Mouse (Mus musculus) midbrain, embryonic 10.5 days (tissue): ENCODE measurements around the gene Ston2. TPM values are rescaled to one million over a fixed set of nuclear protein-coding genes. Genes with fewer than 3 reads are reported as not detected.

ENCODE experiments used
- DNase-seq: peaks from one replicate; pipeline ENCODE4 v3.0.0-alpha.2; 2017; ENCODE audit warnings: low spot score
- H3K27ac ChIP-seq: fragments of 300-500 bp; sonication (generic); replicated peaks from 2 replicates; pipeline ENCODE4 v1.5.1; 2016; ENCODE audit warnings: mild to moderate bottlenecking
- H3K27me3 ChIP-seq: fragments of 300-500 bp; sonication (generic); 2 replicates; pipeline ENCODE4 v1.6.1; 2016; ENCODE audit warnings: low read depth, mild to moderate bottlenecking; ENCODE audit not compliant: poor library complexity, severe bottlenecking
- H3K36me3 ChIP-seq: fragments of 300-500 bp; sonication (generic); 2 replicates; pipeline ENCODE4 v1.6.1; 2016; ENCODE audit warnings: mild to moderate bottlenecking, moderate library complexity
- H3K4me1 ChIP-seq: fragments of 300-500 bp; sonication (generic); 2 replicates; pipeline ENCODE4 v1.6.1; 2016
- H3K4me3 ChIP-seq: fragments of 300-500 bp; sonication (generic); 2 replicates; pipeline ENCODE4 v1.5.1; 2016; ENCODE audit warnings: mild to moderate bottlenecking, moderate library complexity
- H3K9me3 ChIP-seq: fragments of 300-500 bp; sonication (generic); replicated peaks from 2 replicates; pipeline ENCODE4 v1.6.1; 2016; ENCODE audit warnings: mild to moderate bottlenecking
- WGBS: fragments of 180-500 bp; shearing (Covaris S2); methylation state at CpG from one replicate; pipeline ENCODE4 v1.1.7; 2016; 5-methylcytosine and 5-hydroxymethylcytosine counted together
- polyA plus RNA-seq: library from polyadenylated mRNA; unstranded; fragments of >200 nt; fragmentation: Nextera tagmentation; extraction: Ambion mirVana; gene quantifications from 2 replicates; pipeline ENCODE4 v1.2.1, GENCODE M21; 2016

Gene Ston2
- 9.4 and 9.9 TPM in 2 replicates for polyA plus RNA-seq

DNA sequence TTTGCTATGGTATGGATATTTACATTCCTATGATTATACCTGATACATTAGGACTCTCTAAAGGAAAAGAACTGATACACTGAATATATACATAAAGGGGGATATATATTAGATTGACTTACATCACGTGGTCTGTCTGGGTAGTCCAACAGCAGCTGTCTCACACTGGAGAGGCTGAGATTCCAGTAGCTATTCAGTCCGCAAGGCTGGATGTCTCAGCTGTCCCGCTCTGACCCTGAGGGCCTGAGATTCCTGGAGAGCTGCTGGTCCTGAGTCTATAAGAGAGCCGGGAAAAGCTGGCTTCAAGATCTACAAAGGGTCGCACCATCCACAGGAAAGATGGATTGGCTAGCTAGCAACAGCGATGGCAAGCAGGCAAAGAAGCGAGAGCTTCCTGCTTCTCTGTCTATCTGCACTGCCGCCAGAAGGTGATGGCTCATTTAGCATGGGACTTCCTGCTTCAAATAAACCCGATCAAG is at the start of gene Ston2:
Ston2 (minus strand) TSS at position 429 of the 479 bp plus-strand sequence.
- Histone ChIP-seq H3K27ac (no peak within 1 kb of the TSS), H3K36me3 (no peaks in the 10 kb centered on the region), H3K4me1 (no peaks in the 10 kb centered on the region), H3K4me3 (no peak within 1 kb of the TSS), H3K9me3 (no peaks in the 10 kb centered on the region), H3K27me3 (no peaks in the 10 kb centered on the region)
- DNase-seq = no peak
- WGBS = 93% methylated on average over 9 of the region's 9 CpGs

GRCm38 (mm10) chr12:91837401-91838065 is 49.3 kb upstream of the Ston2 start:
- 91% methylated on average over 7 of the region's 7 CpGs for WGBS
- no peak overlapping the region for H3K4me3 ChIP-seq
- no peaks in the 10 kb centered on the region for H3K27me3 ChIP-seq
- H3K9me3 ChIP-seq = no peaks in the 10 kb centered on the region
- no peak overlapping the region for H3K27ac ChIP-seq
- H3K36me3 ChIP-seq = peaks cover 98% of the 10 kb centered on the region
- no peak for DNase-seq
- no peaks in the 10 kb centered on the region for H3K4me1 ChIP-seq

- no peak for DNase-seq
- H3K36me3 ChIP-seq = peaks cover 91% of the 10 kb centered on the region
- no peaks in the 10 kb centered on the region for H3K4me1 ChIP-seq
- no peak overlapping the region for H3K27ac ChIP-seq
- 81% methylated on average over 5 of the region's 5 CpGs for WGBS
- no peaks in the 10 kb centered on the region for H3K27me3 ChIP-seq
- no peak overlapping the region for H3K4me3 ChIP-seq
- H3K9me3 ChIP-seq = no peaks in the 10 kb centered on the region
These were observed 45.7 kb upstream of the Ston2 start for GRCm38 (mm10) chr12:91833939-91834333.

- Histone ChIP-seq H3K4me1 (no peaks in the 10 kb centered on the region), H3K4me3 (no peak overlapping the region), H3K27ac (no peak overlapping the region), H3K9me3 (no peaks in the 10 kb centered on the region), H3K27me3 (no peaks in the 10 kb centered on the region), H3K36me3 (peaks cover 91% of the 10 kb centered on the region)
- whole genome bisulfite sequencing = 95% methylated on average over 3 of the region's 3 CpGs
- no peak for DNase-seq
These were observed 45.2 kb upstream of the Ston2 start for GRCm38 (mm10) chr12:91833237-91833938.

GRCm38 (mm10) chr12:91831410-91831809 is 43.2 kb upstream of the Ston2 start:
- Histone ChIP-seq H3K27ac (no peak overlapping the region), H3K36me3 (peaks cover 90% of the 10 kb centered on the region), H3K4me3 (no peak overlapping the region), H3K9me3 (no peaks in the 10 kb centered on the region), H3K4me1 (no peaks in the 10 kb centered on the region), H3K27me3 (no peaks in the 10 kb centered on the region)
- 92% methylated on average over 7 of the region's 7 CpGs for WGBS
- no peak for DNase-seq

DNA sequence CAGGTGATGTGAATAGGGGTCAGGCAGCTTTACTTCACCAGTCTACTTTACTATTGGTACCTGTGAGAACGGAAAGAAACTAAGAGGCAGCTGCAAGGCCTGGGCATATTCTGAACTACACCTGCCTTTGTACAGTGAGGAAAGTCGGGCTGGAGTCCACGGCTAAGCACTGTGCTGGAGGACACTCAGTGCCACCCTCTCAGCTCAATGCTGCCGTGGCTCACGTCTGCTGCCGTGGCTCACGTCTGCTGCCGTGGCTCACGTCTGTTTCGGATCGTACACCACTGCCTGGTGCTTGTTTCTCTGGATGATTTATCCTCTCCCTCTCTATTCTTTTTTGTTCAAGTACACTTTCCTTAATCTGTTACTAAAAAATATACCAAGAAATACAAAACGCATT is 32.3 kb upstream of the Ston2 start:
- Histone ChIP-seq H3K4me1 (no peaks in the 10 kb centered on the region), H3K27me3 (no peaks in the 10 kb centered on the region), H3K36me3 (peaks cover 75% of the 10 kb centered on the region), H3K27ac (no peak overlapping the region), H3K4me3 (no peak overlapping the region), H3K9me3 (no peaks in the 10 kb centered on the region)
- 94% methylated on average over 12 of the region's 12 CpGs for WGBS
- no peak for DNase-seq

- Histone ChIP-seq H3K27ac (no peak overlapping the region), H3K27me3 (no peaks in the 10 kb centered on the region), H3K9me3 (no peaks in the 10 kb centered on the region), H3K4me1 (no peaks in the 10 kb centered on the region), H3K36me3 (peaks cover 75% of the 10 kb centered on the region), H3K4me3 (no peak overlapping the region)
- WGBS = 95% methylated on average over 4 of the region's 4 CpGs
- no peak for DNase-seq
These were observed 30.5 kb upstream of the Ston2 start for GRCm38 (mm10) chr12:91818726-91819125.

DNA sequence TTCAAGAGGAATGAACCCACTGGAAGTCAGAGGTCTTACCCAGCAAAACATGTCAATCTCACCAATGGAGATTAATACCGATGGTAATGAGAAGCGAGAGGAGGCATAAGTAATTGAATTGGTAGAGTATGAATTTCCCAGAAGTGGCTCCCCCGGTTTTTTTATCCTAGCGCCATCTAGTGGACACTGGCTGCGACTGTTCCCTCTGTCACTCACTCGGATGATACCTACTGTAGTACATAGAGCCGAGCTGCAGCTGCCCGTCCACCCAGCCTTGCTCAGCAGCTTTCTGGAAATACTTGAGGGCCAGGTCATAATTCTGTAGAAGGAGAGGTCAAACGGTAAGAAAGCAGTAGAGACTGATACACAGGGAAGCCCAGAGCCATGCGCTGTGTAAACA is 27.8 kb upstream of the Ston2 start:
- H3K4me3 ChIP-seq = no peak overlapping the region
- WGBS = 39% methylated on average over 10 of the region's 10 CpGs
- no peaks in the 10 kb centered on the region for H3K27me3 ChIP-seq
- no peaks in the 10 kb centered on the region for H3K9me3 ChIP-seq
- DNase-seq = peak; percentile 61
- no peaks in the 10 kb centered on the region for H3K4me1 ChIP-seq
- no peak overlapping the region for H3K27ac ChIP-seq
- peaks cover 77% of the 10 kb centered on the region for H3K36me3 ChIP-seq

GRCm38 (mm10) chr12:91815552-91815951 is 27.4 kb upstream of the Ston2 start:
- Histone ChIP-seq H3K27ac (no peak overlapping the region; the same call in 1 of the 2 replicates), H3K4me3 (no peak overlapping the region), H3K4me1 (no peaks in the 10 kb centered on the region), H3K9me3 (no peaks in the 10 kb centered on the region), H3K36me3 (peaks cover 81% of the 10 kb centered on the region), H3K27me3 (no peaks in the 10 kb centered on the region)
- 96% methylated on average over 11 of the region's 11 CpGs for WGBS
- DNase-seq = no peak

DNA sequence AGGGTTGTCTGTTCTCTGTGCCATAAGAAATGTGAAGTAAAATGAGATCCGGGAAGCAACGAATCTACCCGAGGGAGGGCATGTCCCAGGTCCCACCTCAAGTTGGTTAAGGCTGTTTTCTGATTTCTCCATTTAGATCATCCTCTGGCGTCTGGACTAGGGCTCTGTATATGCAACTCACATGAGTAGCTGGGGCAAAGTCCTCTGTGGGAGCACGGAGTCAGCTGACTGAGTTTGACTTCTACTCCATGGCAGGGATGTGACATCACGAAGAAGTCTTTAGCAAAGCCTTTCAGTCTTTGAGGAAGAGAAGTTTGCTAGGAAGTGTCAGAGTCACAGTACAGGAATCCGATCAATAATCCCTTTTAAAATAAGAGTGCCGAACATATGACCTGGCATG is 20.7 kb upstream of the Ston2 start:
- no peak overlapping the region for H3K27ac ChIP-seq
- peaks cover 70% of the 10 kb centered on the region for H3K36me3 ChIP-seq
- 93% methylated on average over 8 of the region's 8 CpGs for WGBS

DNA sequence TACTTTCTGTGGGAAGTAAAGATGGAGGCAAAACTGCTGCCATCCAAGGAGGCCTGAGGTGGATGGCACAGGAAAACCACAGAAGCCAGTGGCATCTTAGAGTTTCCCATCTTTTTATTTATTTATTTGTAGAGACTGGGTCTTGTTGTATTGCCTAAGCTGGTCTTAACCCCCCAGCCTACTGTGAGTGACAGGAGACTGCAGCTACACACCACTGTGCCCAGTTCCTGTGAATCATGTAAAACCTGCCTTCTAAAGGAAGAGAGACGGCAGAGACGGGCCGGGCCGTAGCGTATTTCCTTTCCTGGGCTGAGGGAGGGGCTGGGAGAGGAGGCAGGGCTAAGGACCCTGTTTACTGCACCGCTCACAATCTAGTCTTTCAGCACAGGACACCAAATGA is 19.6 kb upstream of the Ston2 start:
- DNase-seq = no peak
- no peak overlapping the region for H3K27ac ChIP-seq
- no peak overlapping the region for H3K4me3 ChIP-seq
- 88% methylated on average over 6 of the region's 6 CpGs for WGBS
- no peaks in the 10 kb centered on the region for H3K9me3 ChIP-seq
- H3K27me3 ChIP-seq = no peaks in the 10 kb centered on the region
- H3K36me3 ChIP-seq = peaks cover 58% of the 10 kb centered on the region
- H3K4me1 ChIP-seq = 0 out of 2 replicates have a peak, but pooled peaks cover 3% of the 10 kb centered on the region

More for the DNA sequence above, 20.7 kb upstream of the Ston2 start:
- no peak overlapping the region for H3K4me3 ChIP-seq
- H3K27me3 ChIP-seq = no peaks in the 10 kb centered on the region
- H3K4me1 ChIP-seq = no peaks in the 10 kb centered on the region
- no peak for DNase-seq
- no peaks in the 10 kb centered on the region for H3K9me3 ChIP-seq

DNA sequence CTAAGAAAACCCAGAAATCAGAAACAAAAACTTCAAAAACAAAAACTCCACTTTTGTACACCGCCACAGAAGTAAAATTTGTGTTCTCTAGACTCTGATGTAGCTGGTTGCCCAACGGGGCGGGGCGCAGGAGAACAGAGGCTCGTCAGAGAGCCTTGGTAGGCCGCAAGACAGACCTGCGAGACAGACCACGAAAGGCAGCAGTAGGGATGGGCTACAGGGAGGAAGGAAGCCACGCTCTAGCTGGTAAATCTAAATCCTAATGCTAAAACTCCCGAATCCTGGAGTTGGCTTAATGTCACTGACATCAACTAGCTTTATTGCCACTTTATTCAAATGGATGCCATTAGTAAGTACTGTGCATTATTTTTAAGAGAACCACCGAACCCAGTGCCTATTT is 18.9 kb upstream of the Ston2 start:
- DNase-seq = no peak
- 90% methylated on average over 11 of the region's 11 CpGs for WGBS
- Histone ChIP-seq H3K4me3 (no peak overlapping the region), H3K4me1 (0 out of 2 replicates have a peak, but pooled peaks cover 3% of the 10 kb centered on the region), H3K36me3 (peaks cover 52% of the 10 kb centered on the region), H3K9me3 (no peaks in the 10 kb centered on the region), H3K27me3 (no peaks in the 10 kb centered on the region), H3K27ac (no peak overlapping the region)

GRCm38 (mm10) chr12:91804262-91804661 is 16.1 kb upstream of the Ston2 start:
- DNase-seq = no peak
- H3K36me3 ChIP-seq = peaks cover 25% of the 10 kb centered on the region
- no peaks in the 10 kb centered on the region for H3K9me3 ChIP-seq
- 85% methylated on average over 3 of the region's 3 CpGs for WGBS
- H3K4me1 ChIP-seq = 0 out of 2 replicates have a peak, but pooled peaks cover 3% of the 10 kb centered on the region
- no peak overlapping the region for H3K27ac ChIP-seq
- H3K4me3 ChIP-seq = no peak overlapping the region
- no peaks in the 10 kb centered on the region for H3K27me3 ChIP-seq
